Mouse (Mus musculus) olfactory bulb, adult 2 months (tissue): ENCODE data around the gene Dag1. TPM values are rescaled to one million over a fixed set of nuclear protein-coding genes. Genes with fewer than 3 reads are reported as not detected.

Source experiments
- H3K27ac ChIP-seq: fragments of 200-500 bp; 2 replicates; pipeline ENCODE4 v1.5.1; 2012; ENCODE audit warnings: low read depth, low read length; ENCODE audit not compliant: insufficient read depth
- H3K4me1 ChIP-seq: fragments of 200-500 bp; 2 replicates; pipeline ENCODE4 v1.6.1; 2012; ENCODE audit warnings: low read length; ENCODE audit not compliant: control insufficient read depth, insufficient read depth
- H3K4me3 ChIP-seq: fragments of 200-500 bp; 2 replicates; pipeline ENCODE4 v1.5.1; 2012; ENCODE audit warnings: mild to moderate bottlenecking, low read depth, low read length, moderate library complexity; ENCODE audit not compliant: insufficient read depth
- CTCF ChIP-seq: fragments of 200-500 bp; IDR thresholded peaks from 2 replicates; pipeline ENCODE4 v1.5.1; 2012; ENCODE audit warnings: low read depth, mild to moderate bottlenecking, low read length, moderate library complexity; ENCODE audit not compliant: insufficient read depth
- POLR2A ChIP-seq: fragments of 200-500 bp; IDR thresholded peaks from 2 replicates; pipeline ENCODE4 v1.6.1; 2012; ENCODE audit warnings: mild to moderate bottlenecking, low read depth, low read length, moderate library complexity; ENCODE audit not compliant: insufficient read depth
- WGBS: fragments of 180-500 bp; shearing (Covaris S2); methylation state at CpG from one replicate; pipeline ENCODE4 v1.1.7; 2018; 5-methylcytosine and 5-hydroxymethylcytosine counted together
- polyA plus RNA-seq: library from polyadenylated mRNA; stranded (reverse); fragments of >200 nt; gene quantifications from 2 replicates; pipeline ENCODE4 v1.2.4, GENCODE M21; 2012; ENCODE audit warnings: low replicate concordance; ENCODE audit not compliant: missing spikeins, insufficient read depth, insufficient read length

The Dag1 gene
- polyA plus RNA-seq, 1 experiment, result not detected

GRCm38 (mm10) chr9:108221566-108221965, 42.2 kb downstream of the Dag1 start:
- 91% methylated on average over 3 of the region's 3 CpGs for WGBS
- no peak overlapping the region for H3K27ac ChIP-seq
- H3K4me3 ChIP-seq, result no peak overlapping the region
- TF ChIP-seq POLR2A, result no peak
- TF ChIP-seq CTCF, result no peak
- H3K4me1 ChIP-seq, result peaks cover 3% of the 10 kb centered on the region

GRCm38 (mm10) chr9:108220380-108220774, 43.4 kb downstream of the Dag1 start:
- no peak overlapping the region for H3K4me3 ChIP-seq
- WGBS, result 53% methylated on average over 1 of the region's 1 CpGs
- H3K27ac ChIP-seq, result no peak overlapping the region
- TF ChIP-seq CTCF, result no peak
- no peak for TF ChIP-seq POLR2A
- peaks cover 3% of the 10 kb centered on the region for H3K4me1 ChIP-seq

DNA sequence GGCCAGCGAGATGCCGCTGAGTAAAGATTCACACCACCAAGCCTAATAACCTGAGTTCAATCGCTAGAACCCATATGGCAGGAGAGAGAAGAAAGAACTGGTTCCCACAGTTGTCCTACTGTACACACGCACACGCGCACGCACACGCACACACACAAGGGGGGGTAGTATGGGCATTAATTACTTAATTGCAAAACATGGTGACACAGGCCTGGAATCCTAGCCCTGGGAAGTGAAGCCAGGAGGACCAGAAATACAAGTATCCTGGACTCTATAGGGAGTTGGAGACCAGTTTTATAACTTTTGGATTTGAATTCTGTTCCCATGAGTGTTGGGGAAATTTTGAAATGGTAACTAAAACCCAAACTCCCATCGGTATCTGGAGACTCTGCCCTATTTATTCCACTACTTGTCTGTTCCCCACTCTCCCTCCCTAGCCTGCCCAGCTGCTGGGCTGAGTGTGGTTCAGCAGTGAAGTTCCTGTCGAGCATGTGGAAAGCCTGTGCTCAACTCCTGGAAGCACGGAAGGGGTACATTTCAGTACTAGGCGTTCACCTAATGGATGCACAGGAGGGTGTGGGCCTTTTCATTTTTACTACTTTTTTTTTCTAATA, 43.9 kb downstream of the Dag1 start:
- 79% methylated on average over 12 of the region's 12 CpGs for WGBS
- peaks cover 3% of the 10 kb centered on the region for H3K4me1 ChIP-seq
- no peak overlapping the region for H3K27ac ChIP-seq
- H3K4me3 ChIP-seq, result no peak overlapping the region
- no peak for TF ChIP-seq POLR2A
- TF ChIP-seq CTCF, result no peak

- no peak for TF ChIP-seq CTCF
- no peak for TF ChIP-seq POLR2A
- WGBS, result 82% methylated on average over 11 of the region's 11 CpGs
- Histone ChIP-seq H3K4me3 (no peak overlapping the region), H3K4me1 (peaks cover 9% of the 10 kb centered on the region), H3K27ac (no peak overlapping the region)
Observed at GRCm38 (mm10) chr9:108217936-108218543, 45.7 kb downstream of the Dag1 start.

DNA sequence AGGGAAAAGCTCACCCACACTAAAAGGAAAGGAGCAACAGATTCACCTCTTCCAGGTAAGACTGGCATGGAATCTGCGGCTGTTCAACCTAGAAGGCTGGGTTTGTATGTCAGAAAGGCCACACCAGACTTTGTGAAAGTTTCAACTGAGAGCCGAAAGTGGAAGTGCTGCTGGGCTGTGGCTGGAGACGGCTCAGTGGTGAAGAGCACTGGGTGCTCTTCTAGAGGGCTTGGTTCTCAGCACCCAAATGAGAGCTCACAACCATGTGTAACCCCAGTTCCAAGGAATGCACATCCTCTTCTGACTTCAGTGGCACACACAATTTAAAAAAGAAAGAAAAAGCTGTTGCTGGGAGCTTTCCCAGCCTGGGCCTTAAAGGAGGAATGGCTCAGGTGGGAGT, 46.4 kb downstream of the Dag1 start:
- H3K4me1 ChIP-seq, result peaks cover 11% of the 10 kb centered on the region
- TF ChIP-seq CTCF, result no peak
- no peak for TF ChIP-seq POLR2A
- no peak overlapping the region for H3K4me3 ChIP-seq
- no peak overlapping the region for H3K27ac ChIP-seq
- WGBS, result 91% methylated on average over 3 of the region's 3 CpGs

DNA sequence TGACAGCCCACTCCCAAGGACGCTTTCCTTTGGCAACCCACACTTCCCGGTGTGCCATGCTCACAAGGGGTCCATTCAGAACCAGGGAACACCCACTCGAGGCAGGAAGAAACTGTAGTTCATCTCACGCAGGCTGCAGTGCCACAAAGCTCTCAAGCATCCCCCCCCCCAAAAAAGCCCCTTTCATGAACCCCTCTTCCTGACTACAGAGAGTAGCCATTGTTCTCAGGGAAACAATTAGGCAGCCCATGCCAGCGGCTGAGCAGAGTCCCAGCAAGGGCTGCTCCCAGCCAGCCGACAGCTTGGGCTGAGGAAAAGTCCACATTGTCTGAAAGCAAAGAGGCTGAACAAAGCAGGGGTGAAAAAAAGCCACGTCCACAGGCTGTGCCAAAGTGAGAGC, 50.7 kb downstream of the Dag1 start:
- no peak for TF ChIP-seq CTCF
- no peak for TF ChIP-seq POLR2A
- H3K4me1 ChIP-seq, result peaks cover 7% of the 10 kb centered on the region
- H3K27ac ChIP-seq, result 0 out of 2 replicates have a peak overlapping the region, but pooled peaks have one; percentile 44
- WGBS, result 19% methylated on average over 7 of the region's 7 CpGs
- no peak overlapping the region for H3K4me3 ChIP-seq

DNA sequence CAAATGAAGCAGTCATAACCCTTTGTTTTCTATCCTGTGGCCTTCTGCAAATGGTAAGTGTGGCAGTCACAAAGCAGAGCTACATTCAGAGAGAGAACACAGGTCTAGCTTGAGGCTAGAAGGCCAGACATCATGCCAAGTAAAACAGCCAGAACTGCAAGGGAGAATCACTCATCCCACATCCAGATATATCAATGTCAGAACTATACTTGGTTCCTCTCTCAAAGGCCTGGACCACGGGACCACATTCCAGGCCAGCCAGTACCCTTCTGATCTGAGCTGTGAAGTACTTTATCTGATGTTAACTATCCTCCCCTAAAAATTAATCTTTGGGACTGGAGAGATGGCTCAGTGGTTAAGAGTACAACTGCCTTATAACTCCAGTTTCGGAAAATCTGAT, 51.3 kb downstream of the Dag1 start:
- Histone ChIP-seq H3K4me1 (peaks cover 7% of the 10 kb centered on the region), H3K4me3 (no peak overlapping the region), H3K27ac (no peak overlapping the region)
- TF ChIP-seq CTCF (no peak), POLR2A (no peak)
- WGBS, result 72% methylated on average over 2 of the region's 2 CpGs

DNA sequence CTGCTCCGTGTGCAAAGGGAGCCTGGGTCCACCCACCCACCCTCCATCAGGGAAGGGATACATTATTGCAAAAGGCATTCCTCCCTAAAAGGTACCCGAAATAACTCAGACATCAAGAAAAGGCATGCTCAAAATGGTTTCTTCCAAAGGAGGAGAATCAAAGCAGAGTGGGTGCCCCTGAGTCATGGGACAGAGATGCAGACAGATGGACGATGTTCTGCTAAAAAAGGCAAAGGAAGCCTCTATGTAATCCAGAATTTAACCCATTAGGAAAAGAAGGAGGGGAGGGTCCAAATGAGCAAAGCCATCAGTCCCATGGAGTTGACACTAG, 58.2 kb downstream of the Dag1 start:
- peaks cover 31% of the 10 kb centered on the region for H3K4me1 ChIP-seq
- WGBS, result 34% methylated on average over 3 of the region's 3 CpGs
- TF ChIP-seq CTCF, result no peak
- no peak for TF ChIP-seq POLR2A
- no peak overlapping the region for H3K4me3 ChIP-seq
- H3K27ac ChIP-seq, result peak overlapping the region; percentile 83

DNA sequence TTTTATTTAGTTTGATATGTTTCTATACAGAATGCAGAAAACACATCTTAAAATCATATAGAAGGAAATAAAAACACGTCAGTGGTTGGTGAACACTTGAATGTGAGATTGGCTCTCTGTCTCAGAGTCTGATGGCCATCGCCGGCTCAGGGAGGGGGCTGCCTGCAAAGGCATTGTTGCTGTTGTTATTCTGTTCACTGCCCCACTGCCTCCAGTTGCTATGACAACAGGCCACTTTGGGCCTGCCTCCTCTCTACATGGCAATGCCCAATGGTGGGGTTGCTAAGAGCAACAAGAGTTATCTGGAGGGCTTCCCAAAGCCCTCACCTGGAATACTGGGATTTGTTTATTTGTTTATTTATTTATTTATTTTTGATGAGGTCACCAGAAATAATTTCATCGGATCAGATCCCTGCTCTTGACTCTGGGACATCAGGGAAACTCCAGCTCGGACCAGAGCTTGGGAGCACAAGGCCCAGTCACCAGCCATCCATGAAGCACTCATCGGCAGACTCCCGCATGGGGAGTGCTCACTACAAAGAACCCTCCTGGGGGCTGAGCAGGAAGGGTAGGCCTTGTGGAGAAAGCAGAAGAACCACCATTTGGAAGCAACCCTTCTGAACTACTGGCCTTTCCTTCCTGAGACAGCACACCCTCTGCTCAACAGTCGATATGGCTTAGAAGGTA, 58.7 kb downstream of the Dag1 start:
- Histone ChIP-seq H3K4me1 (peaks cover 31% of the 10 kb centered on the region), H3K27ac (peak overlapping the region; percentile 83), H3K4me3 (no peak overlapping the region)
- 33% methylated on average over 8 of the region's 8 CpGs for WGBS
- TF ChIP-seq CTCF (no peak), POLR2A (no peak; the same call in 1 of the 2 replicates)

DNA sequence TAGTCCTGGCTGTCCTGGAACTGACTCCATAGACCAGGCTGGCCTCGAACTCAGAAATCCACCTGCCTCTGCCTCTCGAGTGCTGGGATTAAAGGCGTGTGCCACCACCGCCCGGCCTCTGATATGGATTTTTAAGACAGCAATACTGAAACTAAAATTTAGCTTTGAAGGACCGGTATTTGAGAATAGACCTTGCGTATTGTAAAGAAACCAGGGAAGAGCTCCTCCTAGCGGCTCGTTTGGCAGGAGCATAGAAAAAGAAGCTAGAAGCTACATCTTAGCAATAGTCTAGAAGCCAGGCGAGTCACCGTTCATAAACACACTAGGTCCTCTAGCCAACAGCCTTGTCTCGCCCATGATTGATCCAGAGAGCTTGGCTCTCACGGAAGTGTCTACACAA, 60.7 kb downstream of the Dag1 start:
- Histone ChIP-seq H3K4me1 (peaks cover 31% of the 10 kb centered on the region), H3K27ac (no peak overlapping the region), H3K4me3 (no peak overlapping the region)
- whole genome bisulfite sequencing, result 23% methylated on average over 13 of the region's 13 CpGs
- no peak for TF ChIP-seq CTCF
- TF ChIP-seq POLR2A, result no peak
